Mouse (Mus musculus): ENCODE measurements around the gene Cacng5. TPM values are rescaled to one million over a fixed set of nuclear protein-coding genes. Genes with fewer than 3 reads are reported as not detected.

Gene Cacng5
- polyA plus RNA-seq, 1 experiment from 2014 or later = 0.07 TPM

GRCm38 (mm10) chr11:107903966-107904605 lies 10.8 kb downstream of the Cacng5 start:
- H3K4me1 ChIP-seq (ENCODE audit: control insufficient read depth, insufficient read depth, low read length) = no peaks in the 10 kb centered on the region
- H3K36me3 ChIP-seq (ENCODE audit: control insufficient read depth, insufficient read depth, low read length) = no peaks in the 10 kb centered on the region
- no peak for DNase-seq (ENCODE audit: low spot score)
- no peak overlapping the region for H3K4me2 ChIP-seq (ENCODE audit: low read depth, severe bottlenecking)
- no peak overlapping the region for H3K27ac ChIP-seq (replicated peaks; ENCODE audit: low read depth, low read length)
- no peak for ATAC-seq (ENCODE audit: insufficient number of reproducible peaks, low FRiP score, low TSS enrichment, low read depth)
- no peak overlapping the region for H3K4me3 ChIP-seq (ENCODE audit: low read depth, low read length)
- H3K27me3 ChIP-seq (ENCODE audit: control insufficient read depth, insufficient read depth, low read length) = no peaks in the 10 kb centered on the region
- H3K9ac ChIP-seq (ENCODE audit: low read length) = no peak overlapping the region
- 25% methylated on average over 4 of the region's 4 CpGs for WGBS
- H3K9me3 ChIP-seq (ENCODE audit: control insufficient read depth, low read length) = no peaks in the 10 kb centered on the region

DNA sequence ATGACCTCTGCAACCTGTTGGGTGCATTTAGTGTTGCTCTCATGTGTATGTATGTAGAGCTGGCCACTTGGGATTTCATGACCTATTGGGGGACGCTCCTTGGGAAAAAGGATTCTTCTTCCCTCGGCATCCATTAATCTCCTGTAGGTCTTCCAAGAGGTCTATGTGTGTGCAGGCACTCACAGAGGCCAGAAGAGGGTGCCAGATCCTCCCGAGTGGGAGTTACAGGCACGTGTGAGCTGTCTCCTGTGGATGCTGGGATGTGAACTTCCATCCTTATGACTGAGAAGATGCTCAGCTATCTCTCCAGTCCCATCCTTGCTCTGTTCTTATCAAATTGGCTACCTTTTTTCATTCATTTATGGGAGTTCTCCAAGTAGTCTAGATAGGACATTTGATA lies 14.4 kb downstream of the Cacng5 start:
- ATAC-seq (ENCODE audit: insufficient number of reproducible peaks, low FRiP score, low TSS enrichment, low read depth) (no peak), DNase-seq (ENCODE audit: low spot score) (no peak)
- H3K27ac ChIP-seq (replicated peaks; ENCODE audit: low read depth, low read length) = no peak overlapping the region
- H3K27me3 ChIP-seq (ENCODE audit: control insufficient read depth, insufficient read depth, low read length) = no peaks in the 10 kb centered on the region
- H3K36me3 ChIP-seq (ENCODE audit: control insufficient read depth, insufficient read depth, low read length) = no peaks in the 10 kb centered on the region
- WGBS = 40% methylated on average over 4 of the region's 4 CpGs
- H3K9ac ChIP-seq (ENCODE audit: low read length) = no peak overlapping the region
- no peaks in the 10 kb centered on the region for H3K4me1 ChIP-seq (ENCODE audit: control insufficient read depth, insufficient read depth, low read length)
- no peaks in the 10 kb centered on the region for H3K9me3 ChIP-seq (ENCODE audit: control insufficient read depth, low read length)
- no peak overlapping the region for H3K4me3 ChIP-seq (ENCODE audit: low read depth, low read length)
- H3K4me2 ChIP-seq (ENCODE audit: low read depth, severe bottlenecking) = no peak overlapping the region

- H3K27me3 ChIP-seq (ENCODE audit: control insufficient read depth, insufficient read depth, low read length) = no peaks in the 10 kb centered on the region
- 82% methylated on average over 2 of the region's 2 CpGs for WGBS
- no peaks in the 10 kb centered on the region for H3K4me1 ChIP-seq (ENCODE audit: control insufficient read depth, insufficient read depth, low read length)
- DNase-seq (ENCODE audit: low spot score) (no peak), ATAC-seq (ENCODE audit: insufficient number of reproducible peaks, low FRiP score, low TSS enrichment, low read depth) (no peak)
- no peak overlapping the region for H3K9ac ChIP-seq (ENCODE audit: low read length)
- no peaks in the 10 kb centered on the region for H3K9me3 ChIP-seq (ENCODE audit: control insufficient read depth, low read length)
- no peak overlapping the region for H3K4me2 ChIP-seq (ENCODE audit: low read depth, severe bottlenecking)
- H3K36me3 ChIP-seq (ENCODE audit: control insufficient read depth, insufficient read depth, low read length) = no peaks in the 10 kb centered on the region
- no peak overlapping the region for H3K27ac ChIP-seq (replicated peaks; ENCODE audit: low read depth, low read length)
- H3K4me3 ChIP-seq (ENCODE audit: low read depth, low read length) = no peak overlapping the region
Measured at GRCm38 (mm10) chr11:107898698-107899097, 16.2 kb downstream of the Cacng5 start.

DNA sequence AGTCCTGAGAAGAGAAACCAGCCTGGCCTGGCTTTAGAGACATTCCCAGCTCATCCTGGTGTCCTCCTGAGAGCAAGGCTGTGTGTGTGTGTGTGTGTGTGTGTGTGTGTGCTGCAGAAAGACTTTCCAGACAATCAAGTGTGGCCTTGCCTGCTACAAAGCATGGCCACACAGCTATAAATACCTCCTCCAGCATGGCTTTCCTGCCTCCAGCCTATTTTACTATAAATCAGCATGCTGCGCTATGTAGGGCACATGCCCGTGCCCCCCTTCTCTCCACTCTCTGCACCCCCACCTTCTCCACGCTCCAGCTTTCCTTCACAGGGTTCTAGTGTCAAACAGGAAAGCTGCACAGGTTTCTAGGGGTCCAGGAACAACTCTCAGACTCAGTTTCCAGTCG lies 19.2 kb downstream of the Cacng5 start:
- DNase-seq (ENCODE audit: low spot score) = no peak
- Histone ChIP-seq H3K27me3 (ENCODE audit: control insufficient read depth, insufficient read depth, low read length) (no peaks in the 10 kb centered on the region), H3K36me3 (ENCODE audit: control insufficient read depth, insufficient read depth, low read length) (no peaks in the 10 kb centered on the region), H3K4me3 (ENCODE audit: low read depth, low read length) (no peak overlapping the region), H3K4me1 (ENCODE audit: control insufficient read depth, insufficient read depth, low read length) (no peaks in the 10 kb centered on the region), H3K9me3 (ENCODE audit: control insufficient read depth, low read length) (no peaks in the 10 kb centered on the region), H3K9ac (ENCODE audit: low read length) (no peak overlapping the region), H3K4me2 (ENCODE audit: low read depth, severe bottlenecking) (no peak overlapping the region), H3K27ac (replicated peaks; ENCODE audit: low read depth, low read length) (no peak overlapping the region)
- WGBS = 68% methylated on average over 4 of the region's 4 CpGs
- no peak for ATAC-seq (ENCODE audit: insufficient number of reproducible peaks, low FRiP score, low TSS enrichment, low read depth)

- H3K27ac ChIP-seq (replicated peaks; ENCODE audit: low read depth, low read length) = no peak overlapping the region
- H3K4me1 ChIP-seq (ENCODE audit: control insufficient read depth, insufficient read depth, low read length) = no peaks in the 10 kb centered on the region
- no peak overlapping the region for H3K9ac ChIP-seq (ENCODE audit: low read length)
- no peak overlapping the region for H3K4me2 ChIP-seq (ENCODE audit: low read depth, severe bottlenecking)
- ATAC-seq (ENCODE audit: insufficient number of reproducible peaks, low FRiP score, low TSS enrichment, low read depth) (no peak), DNase-seq (ENCODE audit: low spot score) (no peak)
- no peaks in the 10 kb centered on the region for H3K27me3 ChIP-seq (ENCODE audit: control insufficient read depth, insufficient read depth, low read length)
- no peak overlapping the region for H3K4me3 ChIP-seq (ENCODE audit: low read depth, low read length)
- no peaks in the 10 kb centered on the region for H3K36me3 ChIP-seq (ENCODE audit: control insufficient read depth, insufficient read depth, low read length)
- WGBS = 90% methylated on average over 3 of the region's 3 CpGs
- H3K9me3 ChIP-seq (ENCODE audit: control insufficient read depth, low read length) = no peaks in the 10 kb centered on the region
Measured at GRCm38 (mm10) chr11:107891377-107891776, 23.5 kb downstream of the Cacng5 start.

- Histone ChIP-seq H3K27ac (replicated peaks; ENCODE audit: low read depth, low read length) (no peak overlapping the region), H3K9me3 (ENCODE audit: control insufficient read depth, low read length) (no peaks in the 10 kb centered on the region), H3K27me3 (ENCODE audit: control insufficient read depth, insufficient read depth, low read length) (no peaks in the 10 kb centered on the region), H3K4me3 (ENCODE audit: low read depth, low read length) (no peak overlapping the region), H3K4me1 (ENCODE audit: control insufficient read depth, insufficient read depth, low read length) (no peaks in the 10 kb centered on the region), H3K9ac (ENCODE audit: low read length) (no peak overlapping the region), H3K36me3 (ENCODE audit: control insufficient read depth, insufficient read depth, low read length) (no peaks in the 10 kb centered on the region), H3K4me2 (ENCODE audit: low read depth, severe bottlenecking) (no peak overlapping the region)
- DNase-seq (ENCODE audit: low spot score) (no peak), ATAC-seq (ENCODE audit: insufficient number of reproducible peaks, low FRiP score, low TSS enrichment, low read depth) (no peak)
- 84% methylated on average over 6 of the region's 6 CpGs for WGBS
Measured at GRCm38 (mm10) chr11:107887342-107887741, 27.5 kb downstream of the Cacng5 start.

GRCm38 (mm10) chr11:107876840-107877239 lies 38.0 kb downstream of the Cacng5 start:
- ATAC-seq (ENCODE audit: insufficient number of reproducible peaks, low FRiP score, low TSS enrichment, low read depth) (no peak), DNase-seq (ENCODE audit: low spot score) (no peak)
- Histone ChIP-seq H3K27ac (replicated peaks; ENCODE audit: low read depth, low read length) (no peak overlapping the region), H3K4me2 (ENCODE audit: low read depth, severe bottlenecking) (no peak overlapping the region), H3K4me1 (ENCODE audit: control insufficient read depth, insufficient read depth, low read length) (no peaks in the 10 kb centered on the region), H3K9ac (ENCODE audit: low read length) (no peak overlapping the region), H3K27me3 (ENCODE audit: control insufficient read depth, insufficient read depth, low read length) (no peaks in the 10 kb centered on the region), H3K36me3 (ENCODE audit: control insufficient read depth, insufficient read depth, low read length) (no peaks in the 10 kb centered on the region), H3K9me3 (ENCODE audit: control insufficient read depth, low read length) (no peaks in the 10 kb centered on the region), H3K4me3 (ENCODE audit: low read depth, low read length) (no peak overlapping the region)
- 75% methylated on average over 5 of the region's 5 CpGs for WGBS

GRCm38 (mm10) chr11:107875861-107876494 lies 38.9 kb downstream of the Cacng5 start:
- ATAC-seq (ENCODE audit: insufficient number of reproducible peaks, low FRiP score, low TSS enrichment, low read depth) = no peak
- Histone ChIP-seq H3K4me3 (ENCODE audit: low read depth, low read length) (no peak overlapping the region), H3K36me3 (ENCODE audit: control insufficient read depth, insufficient read depth, low read length) (no peaks in the 10 kb centered on the region), H3K9me3 (ENCODE audit: control insufficient read depth, low read length) (no peaks in the 10 kb centered on the region), H3K4me2 (ENCODE audit: low read depth, severe bottlenecking) (no peak overlapping the region), H3K9ac (ENCODE audit: low read length) (no peak overlapping the region), H3K4me1 (ENCODE audit: control insufficient read depth, insufficient read depth, low read length) (no peaks in the 10 kb centered on the region), H3K27ac (replicated peaks; ENCODE audit: low read depth, low read length) (no peak overlapping the region), H3K27me3 (ENCODE audit: control insufficient read depth, insufficient read depth, low read length) (no peaks in the 10 kb centered on the region)
- WGBS = 89% methylated on average over 18 of the region's 18 CpGs
- no peak for DNase-seq (ENCODE audit: low spot score)

DNA sequence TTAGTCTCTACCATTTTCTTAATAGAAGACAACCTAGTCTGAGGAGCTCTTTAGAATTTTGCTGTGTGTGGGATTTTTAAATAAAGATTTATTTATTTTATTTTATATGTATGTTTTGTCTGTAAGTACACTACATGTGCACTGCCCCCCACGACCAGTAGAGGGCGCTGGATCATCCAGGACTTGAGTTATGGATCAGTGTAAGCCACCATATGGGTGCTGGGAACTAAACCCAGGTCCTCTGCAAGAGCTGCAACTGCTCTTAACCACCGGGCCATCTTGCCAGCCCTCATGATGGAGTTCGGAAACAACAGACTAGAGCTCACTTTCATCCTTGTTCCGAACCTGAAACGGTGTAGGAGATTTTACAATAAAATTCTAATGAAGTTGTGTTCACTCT lies 42.1 kb downstream of the Cacng5 start:
- Histone ChIP-seq H3K27ac (replicated peaks; ENCODE audit: low read depth, low read length) (no peak overlapping the region), H3K9me3 (ENCODE audit: control insufficient read depth, low read length) (no peaks in the 10 kb centered on the region), H3K4me2 (ENCODE audit: low read depth, severe bottlenecking) (no peak overlapping the region), H3K27me3 (ENCODE audit: control insufficient read depth, insufficient read depth, low read length) (no peaks in the 10 kb centered on the region), H3K36me3 (ENCODE audit: control insufficient read depth, insufficient read depth, low read length) (no peaks in the 10 kb centered on the region), H3K4me1 (ENCODE audit: control insufficient read depth, insufficient read depth, low read length) (no peaks in the 10 kb centered on the region), H3K9ac (ENCODE audit: low read length) (no peak overlapping the region), H3K4me3 (ENCODE audit: low read depth, low read length) (no peak overlapping the region)
- WGBS = 67% methylated on average over 6 of the region's 6 CpGs
- no peak for DNase-seq (ENCODE audit: low spot score)
- ATAC-seq (ENCODE audit: insufficient number of reproducible peaks, low FRiP score, low TSS enrichment, low read depth) = no peak
